Mouse (Mus musculus) erythroid progenitor cell, adult 5-6 weeks (primary cell): ENCODE measurements around the gene Ppp1r12b. TPM values are rescaled to one million over a fixed set of nuclear protein-coding genes. Genes with fewer than 3 reads are reported as not detected.

Experiments
- ATAC-seq: replicated peaks from 2 replicates; pipeline ENCODE4 v1.8.0; 2016; ENCODE audit warnings: moderate number of reproducible peaks, mild to moderate bottlenecking, moderate TSS enrichment, inconsistent platforms; ENCODE audit not compliant: poor library complexity, low FRiP score, severe bottlenecking
- total RNA-seq, 2 experiments: library from RNA; stranded (forward) in 1 of 2; stranded (reverse) in 1 of 2; fragments of 150-400 nt in 1 of 2; fragments of 186-747, 209-891 nt in 1 of 2; gene quantifications; 2 replicates each; pipeline versions ENCODE4 v1.2.3 to v1.2.4; 2015 to 2017; ENCODE audit warnings: low replicate concordance in 2 of 2

Ppp1r12b gene
- total RNA-seq, 2 experiments from 2014 or later: 8.0 to 26.2 TPM

GRCm38 (mm10) chr1:134815748-134816147 lies 140.0 kb downstream of the Ppp1r12b start:
- ATAC-seq: no peak

- ATAC-seq: no peak
Observed at GRCm38 (mm10) chr1:134805471-134805870, 150.3 kb downstream of the Ppp1r12b start.

- no peak for ATAC-seq
Observed at GRCm38 (mm10) chr1:134804373-134804772, 151.4 kb downstream of the Ppp1r12b start.

- no peak for ATAC-seq
Observed at GRCm38 (mm10) chr1:134803286-134804117, 152.2 kb downstream of the Ppp1r12b start.

GRCm38 (mm10) chr1:134801758-134802157 lies 154.0 kb downstream of the Ppp1r12b start:
- ATAC-seq: no peak

GRCm38 (mm10) chr1:134796536-134796935 lies 159.2 kb downstream of the Ppp1r12b start:
- ATAC-seq: no peak

GRCm38 (mm10) chr1:134796076-134796475 lies 159.7 kb downstream of the Ppp1r12b start:
- ATAC-seq: no peak

- no peak for ATAC-seq
Observed at GRCm38 (mm10) chr1:134791456-134791855, 164.3 kb downstream of the Ppp1r12b start.

GRCm38 (mm10) chr1:134790716-134791439 lies 164.9 kb downstream of the Ppp1r12b start:
- ATAC-seq: no peak

- ATAC-seq: no peak
Observed at GRCm38 (mm10) chr1:134788096-134788495, 167.6 kb downstream of the Ppp1r12b start.

- ATAC-seq: no peak
Observed at GRCm38 (mm10) chr1:134784911-134785310, 170.8 kb downstream of the Ppp1r12b start.

- ATAC-seq: no peak
Observed at GRCm38 (mm10) chr1:134784481-134784880, 171.3 kb downstream of the Ppp1r12b start.

GRCm38 (mm10) chr1:134783958-134784357 lies 171.8 kb downstream of the Ppp1r12b start:
- no peak for ATAC-seq

- no peak for ATAC-seq
Observed at GRCm38 (mm10) chr1:134782797-134783196, 172.9 kb downstream of the Ppp1r12b start.

- ATAC-seq: peak; percentile 41
Observed at GRCm38 (mm10) chr1:134777936-134778548, 177.7 kb downstream of the Ppp1r12b start.

- no peak for ATAC-seq
Observed at GRCm38 (mm10) chr1:134777201-134777885, 178.4 kb downstream of the Ppp1r12b start.

GRCm38 (mm10) chr1:134775631-134776030 lies 180.1 kb downstream of the Ppp1r12b start:
- no peak for ATAC-seq

- no peak for ATAC-seq
Observed at GRCm38 (mm10) chr1:134774728-134775287, 180.9 kb downstream of the Ppp1r12b start.

- no peak for ATAC-seq
Observed at GRCm38 (mm10) chr1:134774247-134774646, 181.5 kb downstream of the Ppp1r12b start.

- ATAC-seq: no peak
Observed at GRCm38 (mm10) chr1:134773256-134773655, 182.5 kb downstream of the Ppp1r12b start.
